Mouse (Mus musculus) kidney, embryonic 16.5 days (tissue): ENCODE data around the gene Zbtb40. TPM values are rescaled to one million over a fixed set of nuclear protein-coding genes. Genes with fewer than 3 reads are reported as not detected.

Experiments
- ATAC-seq: fragments of 200-750 bp; cut with Nextera tagmentation; 2 replicates; pipeline ENCODE4 v1.8.0; 2017; ENCODE audit warnings: moderate TSS enrichment; ENCODE audit not compliant: low FRiP score, low TSS enrichment
- H3K27ac ChIP-seq: fragments of 300-500 bp; sonication (generic); 2 replicates; pipeline ENCODE4 v1.5.1; 2014; ENCODE audit warnings: low read length
- H3K27me3 ChIP-seq: fragments of 300-500 bp; sonication (generic); 2 replicates; pipeline ENCODE4 v1.6.1; 2014; ENCODE audit warnings: low read length, control low read depth, mixed read lengths; ENCODE audit not compliant: insufficient read depth
- H3K36me3 ChIP-seq: fragments of 300-500 bp; sonication (generic); 2 replicates; pipeline ENCODE4 v1.6.1; 2014; ENCODE audit warnings: low read length, control low read depth, mixed read lengths; ENCODE audit not compliant: insufficient read depth
- H3K4me1 ChIP-seq: fragments of 300-500 bp; sonication (generic); 2 replicates; pipeline ENCODE4 v1.6.1; 2014; ENCODE audit warnings: low read length, control low read depth, mixed read lengths; ENCODE audit not compliant: insufficient read depth
- H3K4me2 ChIP-seq: fragments of 300-500 bp; sonication (generic); replicated peaks from 2 replicates; pipeline ENCODE4 v1.6.1; 2014; ENCODE audit warnings: low read depth, low read length
- H3K4me3 ChIP-seq: fragments of 300-500 bp; sonication (generic); 2 replicates; pipeline ENCODE4 v1.5.1; 2014; ENCODE audit warnings: mild to moderate bottlenecking, low read length
- H3K9ac ChIP-seq: fragments of 300-500 bp; sonication (generic); replicated peaks from 2 replicates; pipeline ENCODE4 v1.6.1; 2014; ENCODE audit warnings: low read length
- H3K9me3 ChIP-seq: fragments of 300-500 bp; sonication (generic); 2 replicates; pipeline ENCODE4 v1.6.1; 2016; ENCODE audit warnings: low read length, control low read depth
- WGBS: fragments of 180-500 bp; shearing (Covaris S2); extraction: QIAGEN DNeasy Blood & Tissue Kit; methylation state at CpG from one replicate; pipeline ENCODE4 v1.1.7; 2014; 5-methylcytosine and 5-hydroxymethylcytosine counted together
- polyA plus RNA-seq: library from polyadenylated mRNA; unstranded; fragments of >200 nt; fragmentation: Nextera tagmentation; extraction: Ambion mirVana; gene quantifications from 2 replicates; pipeline ENCODE4 v1.2.1, GENCODE M21; 2015

Zbtb40 gene
- polyA plus RNA-seq, 1 experiment from 2014 or later = 4.9 TPM

- peaks cover 16% of the 10 kb centered on the region for H3K4me1 ChIP-seq
- H3K4me3 ChIP-seq = no peak overlapping the region
- 22% methylated on average over 16 of the region's 16 CpGs for WGBS
- no peak overlapping the region for H3K9ac ChIP-seq
- no peak overlapping the region for H3K4me2 ChIP-seq
- peaks cover 68% of the 10 kb centered on the region for H3K27me3 ChIP-seq
- H3K27ac ChIP-seq = no peak overlapping the region
- H3K9me3 ChIP-seq = no peaks in the 10 kb centered on the region
- ATAC-seq = no peak
- no peaks in the 10 kb centered on the region for H3K36me3 ChIP-seq
These were observed 81.9 kb downstream of the Zbtb40 start for GRCm38 (mm10) chr4:136966493-136967390.

DNA sequence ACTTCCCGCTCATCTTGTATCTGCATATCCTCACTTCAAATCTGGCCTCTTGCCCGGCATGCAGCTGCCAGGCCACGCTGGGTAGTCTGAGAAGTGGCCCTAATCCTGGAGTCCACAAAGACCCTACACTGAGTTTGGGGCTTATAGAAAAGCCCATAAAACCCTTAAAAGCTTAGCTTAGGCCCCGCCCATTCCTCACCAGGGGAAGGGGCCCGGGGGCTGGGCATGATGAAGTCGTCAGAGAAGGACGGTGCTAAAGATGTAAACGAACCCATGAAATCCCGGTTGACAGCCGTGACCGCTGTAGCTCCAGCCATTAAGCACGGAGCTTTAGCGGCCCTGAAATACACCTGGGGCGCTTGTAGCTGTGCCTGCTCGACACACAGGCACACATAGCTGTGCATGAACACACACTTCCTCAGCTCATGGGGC lies 83.6 kb downstream of the Zbtb40 start:
- Histone ChIP-seq H3K36me3 (no peaks in the 10 kb centered on the region), H3K9ac (no peak overlapping the region), H3K4me3 (no peak overlapping the region), H3K27me3 (peaks cover 67% of the 10 kb centered on the region), H3K4me1 (peaks cover 16% of the 10 kb centered on the region), H3K27ac (no peak overlapping the region), H3K4me2 (no peak overlapping the region), H3K9me3 (no peaks in the 10 kb centered on the region)
- no peak for ATAC-seq
- WGBS = 21% methylated on average over 15 of the region's 15 CpGs

DNA sequence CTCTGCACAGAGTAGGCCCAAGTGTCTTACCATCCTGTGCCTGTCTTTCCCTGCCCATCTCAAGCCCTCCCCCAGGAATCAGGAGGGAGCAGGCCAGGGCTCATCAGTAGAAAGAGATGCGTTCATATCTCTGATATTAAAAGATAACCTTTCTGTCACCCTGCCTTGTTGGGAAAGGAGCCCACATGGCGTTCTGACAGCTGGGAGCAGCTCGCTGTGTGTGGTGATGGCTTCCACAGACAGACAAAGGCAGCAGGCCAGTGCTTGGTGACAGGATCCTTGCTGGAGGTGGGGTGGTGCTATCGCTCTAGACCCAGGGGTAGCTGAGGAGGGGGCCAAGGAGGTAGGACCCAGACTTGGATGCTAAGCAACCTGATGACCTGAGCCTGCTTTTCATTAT lies 86.2 kb downstream of the Zbtb40 start:
- Histone ChIP-seq H3K27ac (no peak overlapping the region), H3K4me3 (no peak overlapping the region), H3K27me3 (peaks cover 73% of the 10 kb centered on the region), H3K4me2 (no peak overlapping the region), H3K9me3 (no peaks in the 10 kb centered on the region), H3K36me3 (no peaks in the 10 kb centered on the region), H3K4me1 (peaks cover 13% of the 10 kb centered on the region), H3K9ac (no peak overlapping the region)
- WGBS = 74% methylated on average over 4 of the region's 4 CpGs
- no peak for ATAC-seq

GRCm38 (mm10) chr4:136961642-136962285 lies 86.8 kb downstream of the Zbtb40 start:
- H3K36me3 ChIP-seq = no peaks in the 10 kb centered on the region
- 16% methylated on average over 4 of the region's 4 CpGs for WGBS
- H3K4me1 ChIP-seq = peaks cover 10% of the 10 kb centered on the region
- no peak overlapping the region for H3K4me3 ChIP-seq
- peak; percentile 55 for ATAC-seq
- H3K27me3 ChIP-seq = peaks cover 73% of the 10 kb centered on the region
- no peak overlapping the region for H3K9ac ChIP-seq
- no peak overlapping the region for H3K4me2 ChIP-seq
- no peaks in the 10 kb centered on the region for H3K9me3 ChIP-seq
- no peak overlapping the region for H3K27ac ChIP-seq

GRCm38 (mm10) chr4:136960581-136960980 lies 88.0 kb downstream of the Zbtb40 start:
- H3K27me3 ChIP-seq = peaks cover 74% of the 10 kb centered on the region

DNA sequence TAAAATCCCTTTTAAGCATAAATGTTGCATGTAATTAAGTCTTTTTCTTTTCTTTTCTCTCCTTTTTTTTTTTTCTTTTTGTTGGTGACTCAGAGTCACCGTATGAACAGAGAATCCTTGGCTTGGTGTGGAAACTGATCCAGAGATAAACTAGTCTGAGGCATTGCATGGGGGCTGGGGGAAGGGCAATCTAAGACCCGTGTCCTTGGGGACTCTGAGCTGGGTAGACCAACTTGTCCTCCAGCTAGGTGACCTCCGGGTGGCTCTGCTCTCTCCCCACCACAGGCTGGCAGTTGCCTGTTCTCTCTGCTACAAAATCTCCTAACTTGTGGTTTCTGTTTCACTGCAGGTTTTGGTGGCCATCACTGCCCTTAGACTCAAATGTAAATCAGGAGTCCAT lies 88.5 kb downstream of the Zbtb40 start:
- no peak overlapping the region for H3K4me2 ChIP-seq
- H3K9me3 ChIP-seq = no peaks in the 10 kb centered on the region
- 33% methylated on average over 3 of the region's 3 CpGs for WGBS
- H3K36me3 ChIP-seq = no peaks in the 10 kb centered on the region
- H3K27ac ChIP-seq = no peak overlapping the region
- ATAC-seq = no peak
- peaks cover 10% of the 10 kb centered on the region; the same call in 1 of the 2 replicates for H3K4me1 ChIP-seq
- no peak overlapping the region for H3K4me3 ChIP-seq
- no peak overlapping the region for H3K9ac ChIP-seq
- H3K27me3 ChIP-seq = peaks cover 74% of the 10 kb centered on the region

More at GRCm38 (mm10) chr4:136960581-136960980, 88.0 kb downstream of the Zbtb40 start:
- 20% methylated on average over 9 of the region's 9 CpGs for WGBS
- Histone ChIP-seq H3K36me3 (no peaks in the 10 kb centered on the region), H3K9me3 (no peaks in the 10 kb centered on the region), H3K9ac (no peak overlapping the region), H3K27ac (no peak overlapping the region), H3K4me2 (no peak overlapping the region), H3K4me3 (no peak overlapping the region), H3K4me1 (peaks cover 10% of the 10 kb centered on the region; the same call in 1 of the 2 replicates)
- ATAC-seq = no peak

- Histone ChIP-seq H3K27ac (no peak within 1 kb of the TSS), H3K4me1 (peaks cover 5% of the 10 kb centered on the region; the same call in 1 of the 2 replicates), H3K27me3 (peaks cover 71% of the 10 kb centered on the region), H3K9ac (peak within 1 kb of the TSS; percentile 35), H3K4me2 (peak within 1 kb of the TSS; percentile 80), H3K4me3 (peak within 1 kb of the TSS; percentile 45), H3K36me3 (no peaks in the 10 kb centered on the region), H3K9me3 (no peaks in the 10 kb centered on the region)
- peak; percentile 21; the same call in 1 of the 2 replicates for ATAC-seq
- WGBS = 1% methylated on average over 39 of the region's 75 CpGs
These were observed 91.7 kb downstream of the Zbtb40 start, which contains the start of gene Epha8 for GRCm38 (mm10) chr4:136956751-136957446. Epha8 (minus strand) TSS chr4:136956816.

- peaks cover 62% of the 10 kb centered on the region for H3K27me3 ChIP-seq
- H3K4me1 ChIP-seq = peaks cover 3% of the 10 kb centered on the region; the same call in 1 of the 2 replicates
- no peak overlapping the region for H3K4me2 ChIP-seq
- 62% methylated on average over 6 of the region's 6 CpGs for WGBS
- ATAC-seq = no peak
- H3K27ac ChIP-seq = no peak overlapping the region
- no peak overlapping the region for H3K9ac ChIP-seq
- H3K36me3 ChIP-seq = no peaks in the 10 kb centered on the region
- H3K9me3 ChIP-seq = no peaks in the 10 kb centered on the region
- H3K4me3 ChIP-seq = no peak overlapping the region
These were observed 94.0 kb downstream of the Zbtb40 start for GRCm38 (mm10) chr4:136954562-136954961.

DNA sequence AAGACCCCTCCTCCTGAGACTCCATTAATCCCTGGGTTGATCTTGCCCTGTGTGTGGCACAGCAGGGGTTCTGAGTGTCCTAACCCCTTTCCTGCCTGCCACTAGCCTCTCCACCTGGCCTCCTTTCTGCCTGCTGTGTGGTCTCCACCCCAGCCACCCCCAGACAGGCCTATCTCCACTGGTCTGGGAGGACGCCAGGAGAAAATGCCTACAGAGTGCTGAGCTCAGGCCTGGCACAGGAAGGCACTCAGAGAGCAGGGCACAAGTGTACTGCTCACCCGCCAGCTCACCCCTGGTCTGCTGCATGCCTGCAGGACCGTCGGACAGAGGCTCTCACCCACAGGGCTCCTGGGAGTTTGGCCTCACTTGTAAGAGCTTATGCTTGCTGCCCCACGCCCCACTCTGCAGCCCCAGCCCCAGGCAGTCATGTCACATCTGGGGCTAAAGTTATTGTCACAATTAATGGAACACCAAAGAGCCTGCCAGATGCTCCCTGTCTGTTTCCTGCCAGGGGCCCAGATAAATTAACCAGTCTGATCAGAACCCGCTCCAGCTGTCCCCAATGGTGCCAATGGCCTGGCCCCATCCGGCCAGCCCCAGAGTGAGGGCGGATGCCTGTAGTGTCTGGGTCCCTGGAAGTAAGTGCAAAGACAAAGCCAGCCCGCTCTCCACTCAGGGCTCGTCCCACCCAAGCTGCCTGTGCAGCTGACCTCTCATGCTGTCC lies 99.2 kb downstream of the Zbtb40 start:
- no peak overlapping the region for H3K27ac ChIP-seq
- 37% methylated on average over 10 of the region's 10 CpGs for WGBS
- ATAC-seq = no peak
- peaks cover 3% of the 10 kb centered on the region; the same call in 1 of the 2 replicates for H3K4me1 ChIP-seq
- H3K4me2 ChIP-seq = no peak overlapping the region
- no peaks in the 10 kb centered on the region for H3K36me3 ChIP-seq
- peaks cover 11% of the 10 kb centered on the region for H3K27me3 ChIP-seq
- no peak overlapping the region for H3K9ac ChIP-seq
- no peaks in the 10 kb centered on the region for H3K9me3 ChIP-seq
- H3K4me3 ChIP-seq = no peak overlapping the region
